In the genomic region with DNA sequence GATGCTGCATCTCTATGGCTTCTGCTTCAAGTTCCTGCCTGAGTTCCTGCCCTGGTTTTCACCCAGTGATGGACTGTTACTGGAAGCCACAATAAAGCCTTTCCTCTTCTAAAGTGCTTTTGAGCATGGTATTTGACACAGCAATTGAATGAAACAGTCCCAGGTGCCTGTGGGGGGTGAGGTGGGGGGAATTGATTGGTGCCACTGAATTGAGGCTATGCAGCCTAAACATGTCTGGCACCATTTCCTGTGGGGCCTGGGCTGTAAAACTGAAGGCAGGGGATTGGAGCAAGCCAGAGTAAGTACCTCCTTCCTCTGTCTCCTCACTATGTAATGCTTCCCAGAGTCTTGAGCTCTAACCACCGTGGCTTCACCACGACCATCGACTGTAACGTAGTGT, we compare ENCODE assay signal across 10 mouse cellular contexts.
"Had no signal": no experiment of that assay in that cellular context is flagged by ENCODE, and none has a peak within 500 bp of the region (broad histone marks: within the 10 kb centered on the region; RNA-seq: fewer than 3 reads in every experiment).

No protein-coding gene starts in this region.

- H3K9me3 ChIP-seq: kidney, embryonic 15.5 days; limb, embryonic 13.5 days; midbrain, embryonic 12.5 days; neural tube, embryonic 15.5 days had no signal

- H3K4me3 ChIP-seq: kidney, embryonic 15.5 days; limb, embryonic 13.5 days; midbrain, embryonic 12.5 days; neural tube, embryonic 15.5 days had no signal

- H3K36me3 ChIP-seq: kidney, embryonic 15.5 days; limb, embryonic 13.5 days; midbrain, embryonic 12.5 days; neural tube, embryonic 15.5 days had no signal

- H3K27ac ChIP-seq: kidney, embryonic 15.5 days; limb, embryonic 13.5 days; liver, embryonic 14.5 days; midbrain, embryonic 12.5 days; neural tube, embryonic 15.5 days; stomach, postnatal 0 days had no signal

- H3K4me1 ChIP-seq: limb, embryonic 13.5 days; neural tube, embryonic 15.5 days had no signal

- H3K27me3 ChIP-seq: kidney, embryonic 15.5 days; limb, embryonic 13.5 days; midbrain, embryonic 12.5 days; neural tube, embryonic 15.5 days had no signal

- H3K4me2 ChIP-seq: kidney, embryonic 15.5 days; limb, embryonic 13.5 days; midbrain, embryonic 12.5 days; neural tube, embryonic 15.5 days had no signal

- DNase-seq: kidney, adult 2 months; kidney, postnatal 14 days; layer of hippocampus, postnatal 36 days; lung, adult 18-20 months had no signal

- H3K9ac ChIP-seq: kidney, embryonic 15.5 days; limb, embryonic 13.5 days; liver, embryonic 14.5 days; midbrain, embryonic 12.5 days; neural tube, embryonic 15.5 days had no signal
